Mouse (Mus musculus): ENCODE measurements at regions not wholly inside any gene's neighbourhood (a gene's known extent, or its start where the extent isn't known, plus 50 kb on each side); places are given as distances from the start of the nearest gene placed in this dataset.

DNA sequence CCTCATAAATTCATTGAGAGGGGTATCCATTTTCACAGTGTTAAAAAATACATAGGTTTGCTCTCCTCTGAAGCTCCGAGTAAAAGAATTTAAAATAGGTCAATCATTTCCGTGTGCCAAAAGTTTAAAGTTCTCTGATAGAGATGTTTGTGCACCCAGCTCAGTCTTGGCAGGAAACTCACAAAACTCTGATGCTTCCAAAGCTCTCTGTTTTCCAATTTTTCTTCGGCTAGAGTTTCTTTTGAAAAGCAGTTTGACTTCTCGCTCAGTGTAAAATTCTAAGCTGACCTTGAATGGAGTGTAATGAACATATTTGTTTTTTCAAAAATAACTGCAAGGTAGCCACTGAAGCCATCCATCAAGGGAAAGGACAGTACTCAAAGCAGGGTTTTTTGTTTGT lies 215.9 kb upstream of the Pgrmc2 start:
- DNase-seq (ENCODE audit: low spot score), result no peak

GRCm38 (mm10) chr3:41296152-41296809 lies 213.4 kb upstream of the Pgrmc2 start:
- no peak for DNase-seq (ENCODE audit: low spot score)

DNA sequence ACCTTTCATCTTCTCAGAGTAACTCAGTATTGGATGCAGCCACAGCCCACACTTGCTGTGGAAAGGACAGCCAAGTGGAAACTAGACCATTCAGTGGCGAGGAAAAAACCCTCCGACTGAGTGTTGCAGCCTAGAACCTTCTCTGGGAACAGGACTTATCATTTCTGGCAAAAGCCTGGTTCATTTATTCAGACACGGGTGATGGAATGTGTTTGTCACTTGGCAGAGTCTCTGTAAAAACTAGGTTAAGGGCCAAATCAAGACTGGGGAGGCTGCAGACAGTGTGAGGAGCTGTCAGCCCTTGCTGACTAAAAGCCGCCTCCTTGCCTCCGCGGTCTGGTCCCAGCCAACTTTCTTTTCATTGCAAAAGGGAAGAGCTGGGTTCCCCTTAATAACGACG lies 212.3 kb upstream of the Pgrmc2 start:
- DNase-seq (ENCODE audit: low spot score), result peak; percentile 16

- no peak for DNase-seq (ENCODE audit: low spot score)
Measured at GRCm38 (mm10) chr3:41290535-41291307, 207.9 kb upstream of the Pgrmc2 start.

- DNase-seq (ENCODE audit: low spot score), result no peak
Measured at GRCm38 (mm10) chr3:41288735-41289134, 205.9 kb upstream of the Pgrmc2 start.

DNA sequence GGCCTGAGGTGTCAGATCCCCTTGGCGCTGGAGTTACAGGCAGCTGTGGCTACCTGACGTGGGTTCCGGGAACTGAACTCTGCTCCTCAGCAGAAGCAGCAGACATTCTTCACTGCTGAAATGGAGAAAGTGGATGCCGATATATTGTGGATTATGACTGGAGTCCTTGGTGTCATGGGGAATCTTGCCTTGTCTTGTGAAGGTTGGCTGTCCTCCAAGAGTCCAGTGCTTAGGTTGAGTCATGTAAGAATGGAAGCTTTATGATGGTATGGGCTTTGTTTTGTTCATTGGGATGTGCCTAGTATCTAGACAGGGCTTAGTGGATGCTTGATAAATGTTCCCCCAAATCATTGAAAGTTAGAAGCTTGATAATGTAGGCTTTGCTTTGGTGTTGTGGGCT lies 205.2 kb upstream of the Pgrmc2 start:
- no peak for DNase-seq (ENCODE audit: low spot score)

DNA sequence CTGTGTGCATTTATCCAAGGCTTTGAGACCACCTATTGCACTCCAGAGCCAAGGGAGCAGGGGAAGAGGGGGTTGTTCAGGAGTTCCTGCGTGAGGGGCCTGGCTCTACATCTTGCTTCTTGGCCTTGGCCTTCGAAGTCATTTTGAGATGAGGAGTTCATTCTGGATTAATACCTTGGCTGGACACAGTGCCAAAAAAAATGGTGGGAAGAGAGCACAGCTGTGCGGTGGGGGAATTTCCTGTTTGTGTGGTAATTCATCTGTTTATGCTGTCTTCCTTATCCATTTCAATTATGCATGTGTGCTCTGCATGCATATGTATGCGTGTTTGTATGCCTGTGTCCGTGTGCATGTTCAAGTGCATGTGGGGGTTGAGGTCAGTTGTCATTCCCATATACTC lies 202.5 kb upstream of the Pgrmc2 start:
- no peak for DNase-seq (ENCODE audit: low spot score)

DNA sequence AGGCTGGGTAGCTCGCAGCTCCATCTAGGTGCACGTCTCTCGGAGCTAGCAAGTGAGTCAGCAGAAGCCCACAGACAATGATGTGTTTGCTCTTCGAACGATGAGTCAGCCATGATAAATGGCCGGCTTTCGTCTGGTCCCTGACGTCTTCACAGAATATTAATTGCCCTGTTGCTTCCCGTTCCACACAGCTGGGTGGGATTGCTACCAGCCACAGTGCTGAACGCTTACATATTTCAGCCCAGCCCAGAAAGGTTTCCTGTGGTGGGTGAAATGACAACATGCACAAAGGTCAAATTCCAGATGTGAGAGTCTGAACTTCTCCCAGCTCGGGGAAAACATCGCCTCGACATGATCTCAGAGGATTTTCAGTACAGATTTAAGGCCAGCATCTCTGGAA lies 202.1 kb upstream of the Pgrmc2 start:
- DNase-seq (ENCODE audit: low spot score), result peak; percentile 37

DNA sequence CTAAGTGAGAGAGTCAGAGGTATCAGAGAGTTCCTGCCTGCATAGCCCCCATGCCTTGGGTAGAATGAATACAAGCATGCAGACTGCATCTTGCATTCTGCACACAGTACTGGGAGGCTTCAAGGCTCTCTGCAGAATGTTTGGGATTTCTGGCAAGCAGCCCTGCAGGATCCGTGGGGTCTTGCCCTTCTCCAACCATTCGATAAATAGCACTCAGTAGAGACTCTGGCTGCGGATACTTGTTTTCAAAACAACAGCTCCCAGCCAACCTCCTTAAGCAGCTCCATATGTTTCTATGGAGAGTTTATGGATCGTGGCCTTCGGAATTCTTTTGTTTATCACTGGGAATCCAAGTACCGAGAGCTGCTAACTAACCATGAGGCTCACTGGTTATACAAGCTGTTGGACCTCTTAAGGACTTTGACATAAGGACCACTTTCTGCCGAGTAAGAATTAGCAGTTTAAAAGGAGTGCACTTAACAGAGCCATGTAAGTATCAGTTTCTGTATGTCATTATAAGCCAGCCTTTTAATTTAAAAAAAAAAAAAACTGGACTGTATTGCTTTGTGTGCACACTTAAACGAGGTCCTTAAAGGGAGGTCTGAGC lies 199.7 kb upstream of the Pgrmc2 start:
- peak; percentile 45 for DNase-seq (ENCODE audit: low spot score)

DNA sequence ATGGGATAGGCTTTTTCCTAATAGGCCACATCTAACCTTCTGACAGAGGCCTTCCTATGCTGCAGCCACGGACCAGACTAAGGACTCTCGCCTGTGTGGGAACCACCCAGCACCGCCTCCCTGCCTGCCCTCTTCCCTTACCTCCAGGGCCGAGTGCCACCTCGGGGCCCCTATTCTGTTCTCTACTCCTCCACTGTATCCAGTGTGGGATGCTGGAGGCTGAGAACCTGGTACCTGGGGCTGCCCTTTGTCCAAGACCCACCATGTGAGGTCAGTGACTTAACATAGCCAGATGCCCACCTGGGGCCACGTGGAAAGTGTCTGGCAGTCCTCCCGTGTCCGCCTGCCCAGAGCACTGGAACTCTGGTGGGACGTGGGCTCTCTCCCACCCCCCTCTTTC lies 193.2 kb upstream of the Pgrmc2 start:
- no peak for DNase-seq (ENCODE audit: low spot score)

- DNase-seq (ENCODE audit: low spot score), result no peak
Measured at GRCm38 (mm10) chr3:41268516-41268915, 185.7 kb upstream of the Pgrmc2 start.

DNA sequence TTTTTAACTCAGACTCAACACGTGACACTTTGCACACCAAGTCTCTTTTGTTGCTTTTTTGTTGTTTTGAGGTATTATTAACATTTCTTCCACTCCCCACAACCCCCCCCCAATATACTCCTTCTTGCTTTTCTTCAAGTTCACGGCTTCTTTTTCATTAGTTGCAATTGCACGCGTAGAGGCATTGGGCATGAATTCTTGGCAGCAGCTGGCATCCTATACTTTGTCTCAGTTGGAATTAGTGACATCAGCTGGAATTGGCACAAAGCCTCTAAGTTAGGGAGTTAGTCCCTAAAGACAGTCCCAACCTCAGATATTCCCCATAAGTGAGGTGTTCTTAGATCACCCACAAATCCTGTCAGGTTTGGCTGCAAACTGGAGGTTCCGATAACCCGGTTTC lies 183.4 kb upstream of the Pgrmc2 start:
- no peak for DNase-seq (ENCODE audit: low spot score)

GRCm38 (mm10) chr3:41265399-41265798 lies 182.6 kb upstream of the Pgrmc2 start:
- DNase-seq (ENCODE audit: low spot score), result no peak

DNA sequence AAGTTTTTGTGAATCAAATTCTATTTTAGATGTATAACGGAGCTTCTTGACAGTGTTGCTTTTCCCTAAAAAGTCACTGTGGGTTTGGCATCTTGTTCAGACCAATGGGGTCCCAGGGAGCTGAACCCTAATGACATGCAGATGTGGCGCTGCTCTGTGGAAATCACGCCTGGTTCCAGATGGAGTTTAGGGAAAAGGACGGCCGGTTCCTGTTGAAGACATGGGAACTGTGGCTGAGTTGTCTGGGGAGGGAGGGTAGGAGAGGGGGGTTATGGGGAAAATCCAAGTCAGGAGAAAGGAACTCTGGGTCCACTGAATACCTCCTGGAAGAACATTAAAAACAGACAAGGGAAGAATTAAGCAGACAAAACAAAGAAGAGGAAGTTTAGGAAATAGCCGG lies 175.4 kb upstream of the Pgrmc2 start:
- DNase-seq (ENCODE audit: low spot score), result no peak

- DNase-seq (ENCODE audit: low spot score), result no peak
Measured at GRCm38 (mm10) chr3:41244960-41245359, 162.1 kb upstream of the Pgrmc2 start.

- DNase-seq (ENCODE audit: low spot score), result no peak
Measured at GRCm38 (mm10) chr3:41241856-41242552, 159.2 kb upstream of the Pgrmc2 start.

DNA sequence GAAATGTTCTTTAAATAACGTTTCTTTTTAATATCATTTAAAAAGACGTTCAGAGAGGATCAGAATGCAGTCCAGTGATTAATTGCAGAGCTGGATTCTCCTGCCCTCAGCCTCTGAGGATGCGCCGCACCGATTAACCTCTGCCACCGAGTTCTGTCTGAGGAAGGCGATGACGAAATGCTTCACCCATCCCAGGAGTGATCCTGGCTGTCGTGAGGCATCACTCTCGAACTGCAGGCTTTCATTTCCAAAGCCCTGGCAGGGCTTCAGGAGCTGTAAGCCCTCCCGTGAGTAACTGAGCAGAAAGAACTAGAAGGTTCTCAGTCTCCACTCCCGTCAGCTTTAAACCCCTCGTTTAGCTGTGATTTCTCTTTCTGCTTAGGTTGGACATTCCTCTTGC lies 157.0 kb upstream of the Pgrmc2 start:
- DNase-seq (ENCODE audit: low spot score), result no peak

- no peak for DNase-seq (ENCODE audit: low spot score)
Measured at GRCm38 (mm10) chr3:41239246-41239645, 156.4 kb upstream of the Pgrmc2 start.

DNA sequence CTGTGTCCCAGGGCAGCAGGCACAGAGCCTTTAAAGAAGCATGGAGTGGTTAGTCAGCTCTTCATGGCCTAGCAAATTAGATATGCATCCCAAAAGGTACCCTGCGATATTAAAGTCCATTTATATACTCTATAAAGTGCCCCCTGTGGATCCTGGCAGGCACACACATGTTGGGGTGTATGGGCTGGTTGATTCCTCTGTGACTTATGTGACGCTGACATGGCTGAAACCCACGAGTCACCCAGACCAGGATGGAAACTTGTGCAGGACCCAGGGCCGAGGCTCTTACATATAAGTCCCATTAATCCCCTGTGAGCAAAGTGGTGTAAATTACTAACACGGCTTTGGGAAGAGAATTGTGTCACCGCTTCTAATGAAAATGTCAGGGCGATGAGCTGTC lies 155.2 kb upstream of the Pgrmc2 start:
- DNase-seq (ENCODE audit: low spot score), result no peak

- no peak for DNase-seq (ENCODE audit: low spot score)
Measured at GRCm38 (mm10) chr3:41235610-41236009, 152.8 kb upstream of the Pgrmc2 start.

DNA sequence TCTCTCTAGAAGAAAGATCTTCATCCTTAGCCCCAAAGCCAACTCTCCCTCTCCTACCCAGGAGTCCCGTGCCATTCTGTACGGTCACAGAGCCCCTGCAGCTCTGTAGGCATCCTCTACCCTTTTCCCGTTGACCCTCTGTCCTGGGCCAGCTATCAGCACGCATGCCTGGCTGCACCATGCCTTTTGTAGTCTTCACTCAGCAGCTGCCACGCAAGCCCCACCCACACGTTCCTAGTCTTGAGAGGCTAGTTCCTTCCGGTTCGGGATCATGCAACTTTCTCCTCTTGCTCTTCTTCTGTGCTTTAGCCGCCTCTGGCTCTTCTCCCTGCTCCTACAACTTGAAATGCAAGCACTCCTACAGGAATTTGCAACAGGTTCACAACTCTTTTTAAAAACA lies 152.1 kb upstream of the Pgrmc2 start:
- DNase-seq (ENCODE audit: low spot score), result no peak

- no peak for DNase-seq (ENCODE audit: low spot score)
Measured at GRCm38 (mm10) chr3:41234191-41234590, 151.3 kb upstream of the Pgrmc2 start.

GRCm38 (mm10) chr3:41233439-41233838 lies 150.6 kb upstream of the Pgrmc2 start:
- DNase-seq (ENCODE audit: low spot score), result no peak

Data from ovary, postnatal 36 days (tissue).